Mouse (Mus musculus): ENCODE results near the gene Smim9.
A peak's percentile ranks its signal among the peaks of the same experiment; 100 is the strongest.
"Not testable (repeated sequence)": the region's sequence is repeated elsewhere in the genome, so short reads cannot be mapped to it uniquely, and the experiment has no call there.

Gene Smim9

DNA sequence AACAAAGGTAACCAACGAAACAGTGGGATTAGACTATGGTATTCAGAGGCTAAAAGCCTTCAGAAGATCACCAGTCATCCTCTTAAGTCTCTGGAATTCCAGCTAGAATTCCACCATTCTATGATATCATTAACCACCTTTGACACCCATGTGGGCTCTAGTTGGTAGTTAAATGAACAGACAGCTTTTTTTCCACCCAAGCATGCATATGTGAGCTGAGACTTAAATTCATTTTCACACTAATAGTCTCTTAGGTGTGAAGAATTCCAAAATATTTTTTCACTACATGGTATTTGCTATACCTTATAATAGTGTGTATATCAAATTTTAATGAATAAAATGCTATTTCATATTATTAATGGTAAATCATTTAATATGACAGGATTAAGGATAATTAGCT is at the start of gene Smim9:
Gene Smim9, minus strand, starts transcription at position 101 of the 400 bp plus-strand sequence.
- no peak for DNase-seq (ENCODE audit: low read depth)

DNA sequence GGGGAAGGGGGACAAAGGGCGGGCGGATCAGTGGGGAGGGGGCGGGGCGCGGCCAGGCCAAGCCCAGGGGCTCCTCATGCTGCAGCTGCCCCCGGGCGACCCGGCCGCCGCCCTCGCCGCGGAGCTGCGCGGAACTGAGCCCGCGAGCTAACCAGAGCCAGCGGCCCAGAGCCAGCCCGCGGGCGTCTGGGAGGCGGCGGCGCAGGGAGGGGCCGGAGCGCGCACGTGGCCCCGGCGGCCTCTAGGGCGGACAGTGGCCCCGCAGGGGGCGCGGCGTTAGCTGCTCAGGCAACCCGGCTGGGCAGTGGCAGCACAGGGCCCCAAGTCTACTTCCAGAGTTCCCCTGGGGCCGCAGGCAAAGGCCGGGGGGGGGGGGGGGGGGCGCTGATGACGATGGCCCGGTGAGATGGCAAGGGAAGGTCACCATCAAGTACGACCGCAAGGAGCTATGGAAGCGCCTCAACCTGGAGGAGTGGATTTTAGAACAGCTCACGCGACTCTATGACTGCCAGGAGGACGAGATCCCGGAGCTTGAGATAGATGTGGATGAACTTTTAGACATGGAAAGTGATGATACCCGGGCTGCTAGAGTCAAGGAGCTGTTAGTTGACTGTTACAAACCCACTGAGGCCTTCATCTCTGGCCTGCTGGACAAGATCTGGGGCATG is 7.9 kb downstream of the Smim9 start:
- DNase-seq (ENCODE audit: low read depth) = no peak

DNA sequence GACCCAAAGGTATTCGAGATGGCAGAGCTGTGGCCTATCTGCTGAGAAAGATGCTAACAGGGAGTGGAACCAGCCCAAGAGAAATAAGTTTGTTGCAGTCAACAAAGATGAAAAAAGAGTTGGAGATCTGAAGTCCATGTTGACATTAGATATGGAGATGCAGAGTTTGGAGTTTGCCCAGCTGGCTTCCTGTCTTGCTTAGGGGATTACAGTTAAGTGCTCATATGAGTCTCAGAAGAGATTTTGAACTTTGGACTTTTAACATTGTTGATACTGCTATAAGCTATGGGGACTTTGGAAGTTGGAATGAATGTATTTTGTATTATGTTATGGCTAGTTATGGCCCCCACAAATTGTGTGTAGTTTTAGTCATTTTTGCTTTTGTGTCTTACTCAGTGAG is 11.3 kb downstream of the Smim9 start:
- no peak for DNase-seq (ENCODE audit: low read depth)

DNA sequence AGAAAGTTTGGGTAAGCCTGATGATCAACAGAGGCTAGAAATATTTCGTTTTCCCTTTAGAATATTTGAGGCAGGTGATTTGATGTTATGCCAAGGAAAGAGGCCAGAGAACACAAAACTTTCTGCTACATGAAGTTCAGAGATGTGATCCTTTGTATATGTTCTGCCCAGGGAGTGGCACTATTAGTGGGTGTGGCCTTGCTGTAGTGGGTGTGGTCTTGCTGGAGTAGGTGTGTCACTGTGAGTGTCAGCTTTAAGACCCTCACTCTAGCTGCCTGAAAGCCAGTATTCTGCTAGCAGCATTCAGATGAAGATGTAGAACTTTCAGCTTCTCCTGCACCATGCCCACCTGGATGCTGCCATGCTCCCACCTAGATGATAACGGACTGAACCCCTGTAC is 13.3 kb downstream of the Smim9 start:
- no peak for DNase-seq (ENCODE audit: low read depth)

DNA sequence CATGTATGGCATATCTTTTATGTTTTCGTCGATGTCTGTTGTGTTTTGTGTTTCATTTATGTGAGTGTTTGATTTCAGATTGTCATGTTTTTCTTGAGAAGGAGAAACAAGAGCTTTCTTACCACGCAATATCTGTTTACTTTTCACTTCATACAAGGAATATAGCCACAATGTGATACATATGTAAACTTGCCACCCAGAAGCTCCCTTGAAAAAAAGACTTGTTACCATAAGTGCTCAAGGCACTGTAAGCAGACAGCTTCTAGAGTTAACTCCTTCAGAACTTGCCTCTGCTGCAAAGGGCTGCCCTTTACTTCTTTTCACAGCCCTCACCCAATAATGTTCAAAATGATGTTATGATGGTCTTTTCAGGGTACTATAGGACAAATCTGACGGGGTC is 15.2 kb downstream of the Smim9 start:
- no peak for DNase-seq (ENCODE audit: low read depth)

DNA sequence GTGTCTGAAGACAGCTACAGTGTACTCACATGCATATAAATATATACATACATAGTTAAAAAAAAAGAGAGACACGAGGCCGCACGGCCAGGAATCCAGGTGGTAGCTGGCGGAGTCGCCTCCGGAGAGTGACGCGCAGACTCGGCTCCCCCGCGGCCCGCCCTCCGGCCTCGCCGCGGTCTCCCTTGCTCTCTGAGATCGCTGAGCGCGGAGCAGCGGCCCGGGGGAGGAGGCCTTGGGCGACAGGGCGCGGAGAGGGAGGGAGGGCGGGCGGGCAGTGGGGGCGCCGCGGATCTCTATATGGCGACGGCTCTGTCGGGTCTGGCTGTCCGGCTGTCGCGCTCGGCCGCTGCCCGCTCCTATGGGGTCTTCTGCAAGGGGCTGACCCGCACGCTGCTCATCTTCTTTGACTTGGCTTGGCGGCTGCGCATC is 20.4 kb downstream of the Smim9 start:
- DNase-seq (ENCODE audit: low read depth) = not testable (repeated sequence)

GRCm38 (mm10) chrX:75138182-75138581 is 25.4 kb downstream of the Smim9 start:
- DNase-seq (ENCODE audit: low read depth) = no peak

- peak; percentile 44 for DNase-seq (ENCODE audit: low read depth)
Measured at GRCm38 (mm10) chrX:75137729-75138128, 25.8 kb downstream of the Smim9 start.

- DNase-seq (ENCODE audit: low read depth) = no peak
Measured at GRCm38 (mm10) chrX:75136938-75137337, 26.6 kb downstream of the Smim9 start.

DNA sequence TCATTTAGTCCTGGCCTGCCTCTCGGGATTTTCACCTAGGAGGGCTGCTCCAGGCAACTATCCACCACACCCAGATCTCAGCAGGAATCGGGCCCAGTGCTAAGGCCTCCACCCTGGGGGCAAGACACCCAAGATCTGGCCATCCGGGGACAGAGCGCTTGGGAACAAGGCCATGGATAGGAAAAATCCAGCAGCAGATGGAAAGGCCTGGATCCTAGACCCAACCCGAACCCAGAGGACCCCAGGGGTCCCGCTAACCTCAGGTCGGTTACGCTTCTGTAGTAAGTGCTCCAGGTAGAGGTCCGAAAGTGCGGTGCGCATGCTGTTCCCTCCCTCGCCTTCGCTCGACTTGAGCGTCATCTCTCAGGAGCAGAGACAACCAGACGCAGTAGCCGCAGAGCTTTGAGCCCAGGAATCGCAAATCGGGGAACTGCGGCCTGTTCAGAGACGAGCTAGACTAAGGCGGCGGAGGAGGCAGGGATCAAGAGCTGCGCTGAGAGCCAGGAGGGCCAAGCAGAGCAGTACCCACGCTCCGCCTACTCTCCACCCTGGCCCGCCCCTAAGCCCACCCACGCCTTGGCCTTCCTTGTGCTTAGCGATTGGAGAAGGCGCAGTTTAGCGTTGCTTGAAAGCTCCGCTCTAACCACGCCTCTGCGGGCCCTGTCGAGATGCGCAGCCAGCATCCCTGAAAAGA is 33.0 kb downstream of the Smim9 start, which contains the start of gene Mpp1:
Gene Mpp1, minus strand, starts transcription at position 550 of the 694 bp plus-strand sequence.
- no peak for DNase-seq (ENCODE audit: low read depth)

- no peak for DNase-seq (ENCODE audit: low read depth)
Measured at GRCm38 (mm10) chrX:75129474-75129873, 34.1 kb downstream of the Smim9 start.

- DNase-seq (ENCODE audit: low read depth) = peak; percentile 12
Measured at GRCm38 (mm10) chrX:75128333-75128980, 35.1 kb downstream of the Smim9 start.

DNA sequence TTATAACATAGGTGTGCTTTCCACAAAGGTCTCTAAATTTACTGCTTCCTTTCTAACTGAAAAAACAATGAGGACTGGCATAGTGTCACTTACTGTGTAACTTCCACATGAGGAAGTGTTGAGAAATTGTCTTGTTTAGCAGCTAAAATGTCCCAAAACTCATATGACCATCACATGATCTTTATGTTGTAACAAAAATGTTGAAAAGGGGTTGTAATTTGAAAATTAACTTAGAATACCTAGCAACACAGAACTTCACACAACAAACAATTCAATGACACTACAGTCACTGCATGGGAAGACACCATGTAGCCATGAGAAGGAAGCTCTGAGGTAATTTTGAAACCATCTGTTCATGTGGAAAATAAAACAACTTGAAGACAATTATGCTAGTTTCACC is 36.7 kb downstream of the Smim9 start:
- peak; percentile 25 for DNase-seq (ENCODE audit: low read depth)

- no peak for DNase-seq (ENCODE audit: low read depth)
Measured at GRCm38 (mm10) chrX:75125606-75126005, 38.0 kb downstream of the Smim9 start.

DNA sequence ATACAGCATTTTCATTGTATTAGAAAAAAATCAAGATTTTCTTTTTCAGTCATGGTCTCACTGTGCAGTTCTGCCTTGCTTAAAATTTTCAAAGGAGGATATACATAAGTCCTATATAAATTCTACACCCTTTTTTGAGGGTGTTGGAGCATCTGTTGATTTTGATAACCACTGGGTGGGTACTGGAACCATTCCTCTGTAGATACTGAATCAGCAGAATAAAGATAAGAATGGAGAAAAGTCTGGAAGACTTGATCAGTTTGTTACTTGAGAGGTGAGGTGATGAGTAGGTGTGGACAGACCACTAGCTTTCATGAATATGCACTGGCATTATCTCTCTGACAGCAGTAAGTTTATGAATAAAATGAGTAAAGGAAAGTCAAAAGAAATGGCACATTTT is 48.0 kb downstream of the Smim9 start:
- DNase-seq (ENCODE audit: low read depth) = no peak

DNA sequence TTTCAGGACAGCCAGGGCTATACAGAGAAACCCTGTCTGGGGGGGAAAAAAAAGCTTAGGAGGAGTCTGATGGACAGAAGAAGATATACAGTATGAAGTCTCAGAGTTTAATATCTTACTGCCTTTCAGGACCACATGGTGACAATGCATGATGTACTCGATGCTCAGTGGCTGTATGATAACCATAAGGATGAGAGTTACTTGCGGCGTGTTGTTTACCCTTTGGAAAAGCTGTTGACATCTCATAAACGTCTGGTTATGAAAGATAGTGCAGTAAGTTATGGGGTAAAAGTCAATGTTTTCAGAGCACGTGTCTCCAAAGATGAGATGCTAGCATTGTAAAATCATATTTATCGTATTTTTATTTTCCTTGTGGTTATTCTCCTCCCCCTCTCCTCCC is 61.3 kb downstream of the Smim9 start:
- no peak for DNase-seq (ENCODE audit: low read depth)

GRCm38 (mm10) chrX:75098799-75099198 is 64.8 kb downstream of the Smim9 start:
- DNase-seq (ENCODE audit: low read depth) = no peak

DNA sequence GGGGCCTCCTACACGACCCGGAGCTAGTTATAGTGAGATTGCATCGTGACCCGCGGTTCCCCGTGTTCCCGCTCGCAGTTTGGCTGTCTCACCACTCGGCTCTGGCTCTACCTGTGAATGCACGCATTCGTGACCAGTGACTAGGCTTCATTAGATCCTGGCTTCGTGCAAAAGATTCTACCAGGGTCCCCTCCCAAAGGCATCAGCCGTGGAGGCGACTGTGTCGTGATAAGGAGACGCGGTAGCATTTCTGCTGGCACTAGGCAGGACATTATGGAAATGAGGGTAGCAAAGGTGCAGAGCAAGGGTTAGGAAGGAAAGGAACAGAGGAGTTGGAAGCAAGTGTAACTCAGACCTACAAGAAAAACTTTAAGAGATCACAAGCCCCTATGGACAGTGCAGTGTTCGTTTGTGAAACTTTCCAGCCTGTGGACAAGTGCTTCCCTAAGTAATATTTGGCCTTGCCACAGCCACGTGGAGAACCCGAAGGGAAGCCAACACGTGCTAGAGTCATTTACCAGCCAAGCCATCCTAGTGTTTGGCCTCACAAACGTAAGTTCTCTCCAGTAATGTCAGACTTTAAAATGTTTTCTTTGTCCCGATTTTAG is 67.3 kb downstream of the Smim9 start:
- DNase-seq (ENCODE audit: low read depth) = peak; percentile 59

All from 416B (cell line).